Mouse (Mus musculus): ENCODE measurements around the gene Fignl1. TPM values are rescaled to one million over a fixed set of nuclear protein-coding genes. Genes with fewer than 3 reads are reported as not detected.

Gene Fignl1
- total RNA-seq, 2 experiments from 2014 or later = 0.30 to 0.36 TPM

- intact Hi-C loops (cut with DNase I) = loop anchor here (5.0 kb wide), 1 partner anchor 219 kb away; the partner anchor contains the start of gene Grb10
- peak; percentile 50 to 53 for DNase-seq
These were observed 10.0 kb upstream of the Fignl1 start for GRCm38 (mm10) chr11:11818797-11819196.

DNA sequence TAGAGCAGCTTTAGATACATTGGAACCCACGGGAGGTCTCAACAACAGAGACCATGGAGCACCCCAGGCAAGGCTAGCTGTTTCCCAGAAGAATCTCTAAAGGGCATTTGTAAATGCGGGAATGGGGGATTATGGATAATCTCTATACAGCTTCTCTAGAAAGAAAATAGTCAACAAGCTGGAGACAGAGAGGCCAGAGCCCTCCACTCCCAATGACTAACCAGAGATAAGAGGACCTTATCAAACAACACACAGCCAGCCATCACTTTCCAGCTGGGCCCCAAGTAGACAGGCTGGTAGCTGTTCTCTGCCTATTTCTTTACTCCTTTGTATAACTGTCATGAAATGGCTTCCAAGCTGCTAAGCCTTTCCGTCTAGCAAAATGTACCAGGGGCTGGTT lies 7.0 kb upstream of the Fignl1 start:
- DNase-seq = no peak
- intact Hi-C loops (cut with DNase I) = loop anchor here (5.0 kb wide), 1 partner anchor 222 kb away; the partner anchor contains the start of gene Grb10

- peak; percentile 58 to 61 for DNase-seq
- intact Hi-C loops (cut with DNase I) = loop anchor here (5.0 kb wide), 1 partner anchor 475 kb away; no protein-coding TSS in a partner anchor
These were observed 3.2 kb upstream of the Fignl1 start for GRCm38 (mm10) chr11:11811906-11812480.

- intact Hi-C loops (cut with DNase I) = loop anchor here (5.0 kb wide), 1 partner anchor 478 kb away; no protein-coding TSS in a partner anchor
- DNase-seq = no peak
These were observed 828 bp upstream of the Fignl1 start for GRCm38 (mm10) chr11:11809404-11810175.

- intact Hi-C loops (cut with DNase I) = no loop called here
- DNase-seq = no peak
These were observed 535 bp downstream of the Fignl1 start for GRCm38 (mm10) chr11:11808035-11808819.

DNA sequence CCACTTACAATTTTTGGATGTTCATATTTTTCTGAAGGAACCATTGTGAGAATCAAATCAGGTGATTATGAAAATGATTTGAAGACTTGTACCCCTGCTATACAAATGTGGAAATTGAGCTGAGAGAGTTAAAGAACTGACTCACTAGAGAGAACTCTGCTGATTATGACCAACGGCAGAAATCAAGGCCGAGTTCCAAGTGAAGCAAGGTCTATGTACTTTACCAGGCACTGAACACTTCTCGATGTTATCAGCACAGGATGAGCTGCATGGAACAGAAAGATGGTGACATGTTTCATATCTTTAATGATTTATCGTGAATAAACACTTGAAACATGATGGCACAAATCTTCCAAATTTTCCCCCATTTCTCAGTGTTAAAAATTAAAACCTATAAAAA lies 2.8 kb downstream of the Fignl1 start:
- DNase-seq = no peak
- intact Hi-C loops (cut with DNase I) = no loop called here

DNA sequence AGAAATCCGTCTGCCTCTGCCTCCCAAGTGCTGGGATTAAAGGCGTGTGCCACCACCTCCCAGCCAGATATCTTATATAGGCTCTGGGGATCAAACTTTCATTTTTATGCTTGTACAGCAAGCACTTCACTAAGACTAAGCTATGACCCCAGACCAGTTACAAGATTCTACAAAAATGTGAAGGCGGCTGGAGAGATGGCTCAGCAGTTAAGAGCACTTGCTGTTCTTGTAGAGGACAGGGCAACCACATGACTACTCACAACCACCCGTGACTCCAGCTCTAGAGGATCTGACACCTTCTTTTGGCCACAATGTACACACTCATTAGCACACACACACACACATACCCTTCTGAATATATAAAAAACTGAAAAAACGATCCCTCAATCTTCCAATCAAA lies 4.3 kb downstream of the Fignl1 start:
- DNase-seq = no peak
- intact Hi-C loops (cut with DNase I) = no loop called here

DNA sequence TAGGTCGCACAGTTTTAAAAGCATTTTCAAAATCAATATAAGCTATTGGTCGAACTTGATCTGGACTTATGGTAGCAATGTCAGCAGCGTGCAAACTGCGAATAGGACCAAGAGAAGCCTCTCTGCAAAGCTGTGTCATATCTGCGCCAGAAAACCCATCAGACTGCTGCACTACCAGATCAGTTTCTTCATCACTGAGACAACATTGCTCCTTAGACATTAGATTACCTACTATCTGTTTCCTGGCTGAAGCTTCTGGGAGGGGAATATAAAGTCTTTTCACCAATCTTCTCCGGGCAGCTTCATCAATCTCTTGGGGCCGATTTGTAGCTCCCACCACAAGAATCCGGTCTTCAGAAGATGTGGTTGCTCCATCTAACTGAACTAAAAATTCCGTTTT lies 7.7 kb downstream of the Fignl1 start:
- DNase-seq = no peak
- intact Hi-C loops (cut with DNase I) = no loop called here

DNA sequence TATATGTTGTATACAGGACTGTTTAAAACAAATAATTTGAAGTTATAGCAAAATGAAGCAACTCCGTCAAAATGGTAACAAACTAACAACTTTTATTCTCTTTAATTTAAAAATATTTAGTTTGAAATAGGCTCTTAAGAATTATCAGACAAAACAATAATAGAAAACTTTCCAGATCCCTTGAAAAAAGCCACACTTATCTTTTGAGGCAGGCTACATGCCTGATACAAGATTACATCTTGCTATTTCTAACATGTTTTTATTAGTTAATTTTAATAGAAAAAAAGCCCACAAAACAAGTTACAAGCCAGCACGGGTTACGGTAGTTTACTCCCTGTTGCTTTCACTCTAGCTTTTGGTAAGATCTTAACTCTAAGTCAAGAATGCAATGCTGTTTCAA lies 8.5 kb downstream of the Fignl1 start:
- no peak for DNase-seq
- intact Hi-C loops (cut with DNase I) = no loop called here

- intact Hi-C loops (cut with DNase I) = no loop called here
- DNase-seq = no peak
These were observed 10.1 kb downstream of the Fignl1 start for GRCm38 (mm10) chr11:11798690-11799089.

- intact Hi-C loops (cut with DNase I) = no loop called here
These were observed 14.1 kb downstream of the Fignl1 start for GRCm38 (mm10) chr11:11794626-11795025.

GRCm38 (mm10) chr11:11788521-11788974 lies 20.2 kb downstream of the Fignl1 start:
- intact Hi-C loops (cut with DNase I) = loop anchor here (2.0 kb wide), 1 partner anchor 232 kb away; no protein-coding TSS in a partner anchor
- peak; percentile 52 to 55 for DNase-seq

More at GRCm38 (mm10) chr11:11794626-11795025, 14.1 kb downstream of the Fignl1 start:
- DNase-seq = no peak

DNA sequence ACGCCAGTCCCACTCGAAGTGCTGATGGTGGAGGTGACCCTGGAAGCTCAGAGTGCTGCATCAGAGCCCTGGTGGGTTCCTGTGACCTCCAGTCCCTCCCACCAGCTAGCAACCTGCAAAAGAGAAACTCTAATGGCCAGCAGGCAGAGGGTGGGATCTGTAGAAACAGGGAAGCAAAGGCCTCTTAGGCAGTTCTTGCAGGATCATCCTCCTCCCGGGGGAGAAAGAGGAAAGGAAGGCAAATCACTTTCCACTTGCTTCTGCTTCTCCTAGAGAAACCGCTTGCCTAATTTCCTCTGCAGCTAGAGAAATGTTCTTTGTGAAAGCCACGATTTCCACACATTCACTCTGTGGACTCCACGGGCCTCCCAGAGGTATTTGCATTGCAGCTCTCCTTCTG lies 23.3 kb downstream of the Fignl1 start:
- DNase-seq = no peak
- intact Hi-C loops (cut with DNase I) = no loop called here

DNA sequence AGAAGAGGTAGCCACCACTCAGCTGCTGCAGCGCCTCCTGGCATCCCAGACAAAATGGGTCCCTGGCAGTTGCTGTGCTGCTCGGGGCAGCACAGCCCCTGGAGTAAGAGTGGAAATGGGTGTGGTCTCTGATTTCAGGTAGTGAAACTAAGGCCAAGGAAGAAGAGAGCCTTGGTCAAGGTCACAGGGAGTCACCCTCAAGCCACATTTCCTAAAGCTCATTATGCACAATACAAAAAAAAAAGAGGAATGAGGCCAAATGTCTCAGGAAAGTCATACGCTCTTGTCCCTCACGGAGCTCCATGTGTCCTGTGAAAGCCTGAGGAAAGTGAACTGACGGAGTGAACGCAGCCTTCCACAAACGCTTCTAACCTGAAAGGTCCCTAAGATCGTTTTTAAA lies 27.0 kb downstream of the Fignl1 start:
- no peak for DNase-seq
- intact Hi-C loops (cut with DNase I) = no loop called here

DNA sequence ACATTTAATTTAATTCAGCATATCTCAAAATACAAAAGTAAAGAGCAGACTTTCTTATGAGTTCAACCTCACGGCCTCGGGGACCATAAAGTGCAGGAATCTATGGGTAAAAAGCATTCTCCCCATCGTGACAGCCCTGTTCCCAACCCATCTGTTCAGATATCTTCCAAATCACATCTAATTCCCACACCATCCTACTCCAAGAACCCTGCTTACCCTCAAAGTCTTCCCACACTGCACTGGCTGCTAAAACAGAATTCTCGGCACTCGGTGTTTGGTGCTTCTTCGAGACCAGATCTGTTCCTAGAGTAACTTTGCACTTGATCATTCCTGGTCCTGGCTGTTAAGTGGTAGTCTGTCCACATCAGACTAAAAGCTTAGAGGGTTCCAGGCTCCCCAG lies 30.4 kb downstream of the Fignl1 start:
- intact Hi-C loops (cut with DNase I) = no loop called here
- no peak for DNase-seq

DNA sequence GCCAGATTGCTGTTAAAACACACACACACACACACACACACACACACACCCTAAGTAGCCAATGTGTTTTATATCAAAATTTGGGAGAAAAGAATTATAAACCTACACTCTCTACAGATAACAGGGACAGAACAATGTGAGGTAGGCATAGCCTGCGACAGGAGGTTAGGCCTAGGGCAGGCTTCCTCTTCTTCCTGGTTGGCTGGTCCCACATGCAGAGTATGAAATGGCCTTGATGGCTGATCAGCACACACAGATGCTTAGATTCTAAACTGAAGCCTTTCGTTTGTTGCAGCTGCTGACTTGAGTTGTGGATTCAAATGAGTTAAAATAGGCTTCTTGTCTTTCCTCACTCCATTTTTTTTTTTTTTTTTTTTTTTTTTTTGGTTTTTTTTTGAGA lies 31.0 kb downstream of the Fignl1 start:
- intact Hi-C loops (cut with DNase I) = no loop called here
- no peak for DNase-seq

DNA sequence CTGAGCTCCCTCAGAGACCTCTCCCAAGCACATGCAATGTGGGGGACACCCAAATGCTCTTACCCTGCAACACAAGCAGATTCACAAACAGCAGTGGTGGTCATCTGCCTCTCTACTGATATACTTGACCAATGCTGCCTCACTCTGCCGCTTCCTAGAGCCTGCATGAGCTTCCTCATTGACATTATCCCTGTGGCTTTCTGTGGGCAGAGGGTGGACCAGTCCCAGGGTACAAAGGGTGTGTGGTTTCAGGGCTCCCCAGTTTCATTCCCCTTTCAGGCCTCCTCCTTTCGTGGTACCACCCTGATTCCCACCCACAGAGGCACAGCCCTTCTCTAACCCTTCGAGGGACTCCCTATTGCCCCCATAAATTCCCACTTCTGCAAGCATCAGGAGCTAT lies 31.5 kb downstream of the Fignl1 start:
- DNase-seq = no peak
- intact Hi-C loops (cut with DNase I) = no loop called here

DNA sequence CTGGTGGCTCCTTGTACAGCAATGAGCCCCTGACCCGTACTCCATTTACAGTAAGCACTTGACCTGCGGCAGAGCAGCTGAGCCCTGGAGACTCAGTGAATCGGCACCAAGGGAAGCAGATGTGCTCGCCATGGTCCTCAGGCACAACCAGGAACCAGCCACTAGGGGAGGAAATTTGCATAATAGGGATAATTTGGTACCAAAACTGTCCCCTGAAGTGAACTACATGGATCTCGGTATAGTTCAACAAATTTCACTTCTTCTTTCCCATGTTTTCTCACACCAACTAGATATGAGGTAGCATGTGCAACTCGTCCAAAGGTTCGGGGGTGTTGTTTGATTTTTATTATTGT lies 32.0 kb downstream of the Fignl1 start:
- intact Hi-C loops (cut with DNase I) = no loop called here
- no peak for DNase-seq

- intact Hi-C loops (cut with DNase I) = no loop called here
These were observed 32.5 kb downstream of the Fignl1 start for GRCm38 (mm10) chr11:11776071-11776821.

DNA sequence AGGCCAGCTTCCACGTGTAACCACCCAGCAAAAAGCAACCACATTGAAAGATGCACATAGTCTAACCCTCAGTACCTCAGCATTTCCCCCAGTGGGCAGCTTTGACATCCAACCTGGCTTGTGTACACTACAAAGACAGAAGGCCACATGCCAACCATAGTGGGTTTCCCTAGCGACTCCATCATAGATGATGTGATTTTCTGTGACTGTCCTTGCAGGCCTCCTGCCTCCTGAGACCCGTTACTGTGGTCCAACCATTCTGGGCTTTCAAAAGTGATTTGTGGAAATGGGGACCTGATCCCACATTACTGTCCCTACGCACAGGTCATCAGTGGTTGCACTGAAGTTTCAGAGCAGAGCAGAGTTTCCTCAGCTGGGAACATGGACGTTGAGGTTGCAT lies 33.9 kb downstream of the Fignl1 start:
- DNase-seq = no peak
- intact Hi-C loops (cut with DNase I) = no loop called here

More at GRCm38 (mm10) chr11:11776071-11776821, 32.5 kb downstream of the Fignl1 start:
- DNase-seq = no peak

Measured in gastrocnemius, postnatal 36 days (tissue).